13 mouse cellular contexts compared by ENCODE assay signal in the genomic region with DNA sequence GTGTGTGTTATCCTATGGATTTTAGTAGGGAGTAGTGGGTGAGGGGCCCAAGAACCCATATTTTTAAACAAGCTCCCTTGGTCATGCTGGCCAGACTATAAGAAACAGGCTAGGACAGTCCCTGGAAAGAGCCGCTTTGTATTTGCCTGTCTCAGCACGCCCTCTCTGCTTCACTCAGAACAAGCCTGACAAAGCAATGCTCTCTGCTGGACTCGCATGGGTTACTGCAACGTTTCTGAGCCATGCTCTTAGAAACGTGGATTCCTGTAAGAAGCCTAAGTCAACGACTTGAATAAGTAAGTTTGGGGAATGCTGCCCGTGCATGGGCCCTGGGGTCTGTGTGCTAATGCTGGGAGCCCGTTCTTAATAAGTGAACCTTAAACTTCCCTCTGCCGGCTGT. TPM values are rescaled to one million over a fixed set of nuclear protein-coding genes. Genes with fewer than 3 reads are reported as not detected.
DNase-seq lines count a peak whose midpoint lies in the region.
"Had no signal": no experiment of that assay in that cellular context is flagged by ENCODE, and none has a peak within 500 bp of the region (broad histone marks: within the 10 kb centered on the region; RNA-seq: fewer than 3 reads in every experiment).

No protein-coding gene starts in this region.

- peak; percentile 43 for DNase-seq in embryo, embryonic 10 days (ENCODE audit: low spot score)
- DNase-seq in embryo, embryonic 9.5 days (ENCODE audit: extremely low spot score) = no peak
- DNase-seq in layer of hippocampus, postnatal 10 days (ENCODE audit: low spot score in 2 of 2) = peak; percentile 17 to 41
- DNase-seq in layer of hippocampus, adult 11-12 months (ENCODE audit: low spot score) = no peak
- DNase-seq in brain, adult 2 months (ENCODE audit: low read depth, low spot score) = peak; percentile 72
- DNase-seq in left cerebral cortex, postnatal 25 days (ENCODE audit: low spot score in 2 of 2) = peak; percentile 37 to 51
- DNase-seq in thymus, postnatal 36 days = no peak
- no peak for DNase-seq in spleen, adult 12 weeks (ENCODE audit: low spot score)
- DNase-seq: adrenal gland, postnatal 25 days; cerebellum, adult 11 months; gastrocnemius, postnatal 14 days; kidney, postnatal 25 days; thymus, adult 2 months had no signal

- intact Hi-C loops in left cerebral cortex, postnatal 25 days (cut with DNase I) = loop anchor here (5.0 kb wide), 2 partner anchors 282 to 432 kb away; no protein-coding TSS in a partner anchor

RNA-seq across cellular contexts. Expression of gene Cdh4, which starts 2.1 kb away (rescaled TPM):
- total RNA-seq in layer of hippocampus, postnatal 10 days (2021) = 10 to 100 TPM; 16.3 to 23.3 TPM
- 10 to 100 TPM; 24.1 to 30.8 TPM for total RNA-seq in left cerebral cortex, postnatal 25 days (2021)

Comparison
In these comparisons a context has a peak if more than half of its experiments do, and no peak if none do; other contexts are left out.
1. DNase-seq: peak in embryo, embryonic 10 days (single experiment), layer of hippocampus, postnatal 10 days (2 of 2), brain, adult 2 months (single experiment) and left cerebral cortex, postnatal 25 days (2 of 2); none in embryo, embryonic 9.5 days (single experiment), layer of hippocampus, adult 11-12 months (single experiment), thymus, postnatal 36 days (0 of 2) and spleen, adult 12 weeks (single experiment).